Mouse (Mus musculus): Measurements from ENCODE around the gene Fgf14. TPM values are rescaled to one million over a fixed set of nuclear protein-coding genes. Genes with fewer than 3 reads are reported as not detected.

The Fgf14 gene
- total RNA-seq, 2 experiments from 2014 or later: not detected

DNA sequence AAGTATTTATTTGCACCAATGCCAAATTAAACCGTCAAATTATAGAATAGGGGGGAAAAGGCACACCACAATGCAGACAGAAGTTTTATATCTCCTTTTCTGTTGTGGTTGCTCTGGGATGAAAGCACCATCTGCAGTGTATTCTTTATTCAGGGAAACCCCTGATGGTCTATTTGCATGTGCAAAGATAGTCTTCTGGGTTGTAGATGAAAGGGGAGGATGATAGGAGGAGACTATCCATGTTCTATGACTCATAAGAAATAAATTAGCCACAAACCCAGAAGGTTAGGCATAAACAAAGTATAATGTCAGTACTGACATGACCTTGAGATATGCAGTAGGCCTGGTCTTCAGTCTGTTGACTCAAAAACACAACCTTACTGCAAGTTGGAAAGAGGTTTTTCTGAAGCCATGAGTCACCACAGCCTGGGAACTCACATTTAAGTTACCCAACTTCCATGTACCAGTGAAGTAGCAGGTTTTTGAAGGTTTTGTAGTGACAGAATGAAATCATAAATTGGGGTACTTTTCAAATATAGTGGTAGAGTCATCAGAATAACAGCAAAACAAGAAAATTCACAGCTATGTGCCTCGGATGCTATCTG, 686.2 kb downstream of the Fgf14 start:
- no peak for ATAC-seq (replicated peaks; ENCODE audit: low FRiP score, low TSS enrichment, poor library complexity, severe bottlenecking)

DNA sequence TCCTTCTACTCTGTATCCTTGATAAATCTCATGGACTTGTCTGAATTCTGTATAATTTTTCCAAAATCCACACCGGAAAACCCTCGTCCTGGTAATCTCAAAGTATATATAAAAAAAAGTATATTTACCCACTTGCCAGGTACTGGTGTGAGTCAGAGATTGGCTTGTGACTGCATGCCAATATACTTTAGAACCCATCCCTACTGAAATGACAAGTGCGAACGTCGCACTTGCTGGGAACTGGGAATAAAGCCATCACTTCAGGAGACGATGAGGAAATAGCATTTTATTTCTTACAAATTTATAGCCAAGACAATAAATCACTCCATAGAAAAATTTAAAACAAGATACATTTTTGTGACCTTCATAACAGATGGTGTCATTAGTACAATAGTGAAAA, 708.9 kb downstream of the Fgf14 start:
- ATAC-seq (replicated peaks; ENCODE audit: low FRiP score, low TSS enrichment, poor library complexity, severe bottlenecking): no peak

DNA sequence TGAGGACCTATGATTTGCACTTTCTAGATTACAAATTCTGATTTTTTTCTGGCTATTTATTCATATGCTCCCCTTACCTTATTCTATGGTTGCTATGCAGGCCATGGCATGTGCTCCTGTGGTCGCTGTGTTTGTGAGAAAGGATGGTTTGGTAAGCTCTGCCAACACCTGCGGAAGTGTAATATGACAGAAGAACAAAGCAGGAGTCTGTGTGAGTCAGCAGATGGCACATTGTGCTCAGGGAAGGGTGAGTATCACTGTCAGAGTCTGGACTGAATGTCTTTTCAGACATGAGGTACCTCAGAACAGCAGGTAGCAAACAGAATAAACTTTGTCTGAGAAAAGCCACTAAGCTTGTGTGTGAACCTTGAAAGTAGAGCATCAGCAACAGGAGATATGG, 710.4 kb downstream of the Fgf14 start:
- no peak for ATAC-seq (replicated peaks; ENCODE audit: low FRiP score, low TSS enrichment, poor library complexity, severe bottlenecking)
